Mouse (Mus musculus) adipocyte (in vitro differentiated cells): ENCODE measurements around the gene Supt16.

ENCODE experiments used
- DNase-seq: peaks from one replicate; pipeline ENCODE4 v3.0.0-alpha.2; 2016; ENCODE audit warnings: low spot score

The Supt16 gene

DNA sequence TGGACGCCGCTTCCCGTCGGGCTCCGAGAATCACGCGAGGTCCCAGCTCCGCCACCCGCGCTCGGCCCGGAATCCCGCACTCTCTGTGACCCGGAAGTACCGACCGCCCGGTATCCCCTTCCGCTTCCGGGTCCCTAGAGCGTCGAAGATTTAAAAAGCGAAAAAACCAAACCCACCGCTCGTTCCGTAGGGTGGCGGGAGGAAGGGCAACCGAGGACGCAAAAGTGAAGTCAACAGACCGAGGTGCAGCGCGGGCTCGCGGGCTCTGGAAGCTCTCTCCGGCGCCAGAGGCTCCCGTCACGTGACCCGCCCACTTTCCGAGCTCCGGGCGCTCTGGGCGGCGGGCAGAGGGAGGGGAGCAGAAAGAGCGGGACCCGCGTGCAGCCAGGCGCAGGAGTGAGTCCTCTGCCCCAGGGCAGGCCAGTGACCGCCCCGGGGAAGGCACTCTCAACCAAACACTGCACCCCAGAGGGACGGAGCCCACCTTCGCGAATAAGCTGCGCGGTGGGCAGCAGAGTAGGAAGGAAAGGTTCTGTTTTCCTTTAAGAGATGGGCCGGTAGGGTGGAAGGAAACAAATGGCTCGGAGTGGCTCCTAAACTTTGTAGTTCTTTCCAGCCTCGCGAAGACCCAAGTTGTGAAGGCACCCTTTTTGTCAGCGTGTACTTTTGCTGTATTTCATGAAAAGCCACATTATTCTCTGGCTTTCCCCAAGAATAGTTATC lies at the start of gene Supt16:
Supt16 (minus strand) TSS at position 261 of the 723 bp plus-strand sequence.
- DNase-seq = peak; percentile 89

DNA sequence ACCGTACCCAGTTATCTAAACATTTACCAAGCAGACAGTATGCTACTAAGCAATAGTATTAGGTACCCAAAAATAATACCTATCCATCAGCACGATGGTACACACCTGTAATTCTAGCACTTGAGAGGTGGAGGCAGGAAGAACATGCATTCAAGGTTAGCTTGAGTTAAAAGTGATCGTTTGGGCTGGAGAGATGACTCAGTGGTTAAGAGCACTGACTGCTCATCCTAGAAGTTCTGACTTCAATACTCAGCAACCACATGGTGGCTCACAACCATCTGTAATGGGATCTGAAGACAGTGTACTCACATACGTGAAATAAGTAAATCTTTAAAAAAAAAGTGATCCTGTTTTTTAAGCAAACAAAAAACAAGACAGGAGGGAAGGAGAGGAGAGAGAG lies 48.9 kb upstream of the Supt16 start:
- no peak for DNase-seq

DNA sequence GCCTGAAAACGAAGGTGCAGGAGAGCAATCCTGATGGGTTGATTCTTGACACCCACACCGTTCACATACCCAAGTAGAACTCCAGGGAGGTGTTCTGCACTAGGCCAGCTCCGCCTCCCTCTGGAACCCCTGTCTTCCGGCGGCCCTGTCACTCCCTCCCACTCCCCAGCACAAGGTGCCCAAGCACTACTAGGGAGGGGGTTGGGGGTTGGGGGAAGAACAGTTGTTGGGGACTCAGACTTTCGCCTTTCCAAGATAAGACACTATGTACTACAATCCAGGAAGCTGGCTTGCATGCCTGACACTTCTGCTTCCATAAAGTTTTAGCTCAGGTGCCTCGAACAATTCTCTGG lies 47.5 kb upstream of the Supt16 start:
- DNase-seq = no peak

DNA sequence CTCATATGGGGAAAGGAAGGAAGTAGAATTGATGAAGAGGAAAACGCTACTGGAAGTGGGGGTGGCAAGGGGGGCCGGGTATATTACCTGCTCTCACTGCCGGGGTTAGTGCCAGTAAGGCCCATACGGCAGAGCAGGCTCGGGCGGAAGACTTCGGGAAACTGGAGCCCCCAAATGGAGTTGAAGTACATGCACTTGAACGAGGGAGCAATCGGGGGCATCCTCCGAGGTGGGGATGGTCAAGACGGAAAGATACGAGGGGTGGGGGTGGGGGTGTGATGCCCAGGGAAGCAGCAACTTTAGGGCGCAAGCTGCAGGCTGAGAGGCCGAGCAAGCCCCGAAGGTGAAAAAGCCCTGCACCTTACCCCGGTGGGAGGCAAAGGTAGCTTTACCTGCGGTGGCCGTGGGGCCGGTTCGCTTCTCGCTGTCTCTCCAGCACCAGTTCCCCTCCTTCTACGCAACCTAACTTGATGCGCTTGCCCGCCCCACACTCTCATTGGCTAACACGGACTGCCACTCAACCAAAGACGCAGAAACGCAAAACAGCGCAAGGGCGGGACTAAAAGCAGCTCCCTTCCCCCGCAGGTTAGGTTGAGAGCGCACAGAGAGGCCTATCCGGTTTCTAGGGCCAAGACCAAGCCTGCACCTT lies 46.9 kb upstream of the Supt16 start:
- peak; percentile 100 for DNase-seq

DNA sequence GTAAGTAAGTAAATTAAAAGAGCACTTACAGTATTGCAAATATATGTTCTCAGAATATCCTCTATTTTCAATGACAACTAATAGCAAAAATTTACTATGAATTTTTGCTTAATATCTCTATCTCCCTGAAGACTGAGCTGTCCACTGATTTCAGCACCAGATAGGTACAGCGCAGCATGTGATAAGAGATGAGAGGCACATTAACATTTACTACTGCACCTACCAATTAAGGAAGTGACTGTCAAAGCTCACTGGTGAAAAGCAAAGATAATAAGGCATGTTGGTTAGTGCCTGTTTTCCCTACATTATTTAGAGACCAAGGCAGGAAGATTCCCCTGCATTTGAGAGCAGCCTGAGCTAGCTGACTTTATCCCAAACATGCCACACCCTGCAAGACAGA lies 39.0 kb upstream of the Supt16 start:
- DNase-seq = no peak

DNA sequence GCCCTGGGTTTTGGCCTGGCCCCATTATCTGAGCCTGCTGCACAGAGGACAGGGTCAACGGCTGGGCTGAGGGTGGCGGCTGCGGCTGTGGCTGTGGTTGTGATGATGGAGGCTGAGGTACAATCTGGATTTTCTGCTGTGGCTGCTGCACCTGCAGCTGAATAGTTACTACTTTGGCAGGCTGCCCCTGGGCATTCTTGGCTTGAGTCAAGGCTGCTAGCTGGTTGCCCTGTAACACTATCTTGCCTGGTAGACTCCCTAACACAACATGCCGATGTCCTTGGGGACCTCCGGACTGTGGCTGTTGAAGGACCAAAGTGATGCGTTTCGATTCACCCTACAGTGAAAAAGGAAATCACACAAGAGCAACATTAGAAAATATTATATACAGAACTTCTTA lies 37.9 kb upstream of the Supt16 start:
- no peak for DNase-seq

DNA sequence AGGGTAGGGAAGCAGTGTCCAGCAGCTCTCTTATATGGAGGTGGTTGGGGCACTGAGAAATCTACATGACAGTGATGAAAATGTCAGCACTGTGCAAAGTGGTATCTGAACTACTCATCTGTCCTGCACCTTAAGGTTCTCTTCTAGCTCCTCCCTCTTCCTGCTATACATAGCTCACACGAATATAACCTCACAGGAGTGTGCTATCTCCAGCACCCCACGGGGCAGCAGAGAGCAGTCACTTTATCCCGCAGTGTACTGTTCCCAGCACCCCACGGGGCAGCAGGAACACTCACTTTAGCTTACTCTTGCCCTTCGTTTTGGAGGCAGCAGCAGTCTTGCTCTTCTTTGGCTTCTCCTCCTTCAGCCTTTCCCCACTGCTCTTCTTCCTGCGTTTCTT lies 35.0 kb upstream of the Supt16 start:
- DNase-seq = no peak

DNA sequence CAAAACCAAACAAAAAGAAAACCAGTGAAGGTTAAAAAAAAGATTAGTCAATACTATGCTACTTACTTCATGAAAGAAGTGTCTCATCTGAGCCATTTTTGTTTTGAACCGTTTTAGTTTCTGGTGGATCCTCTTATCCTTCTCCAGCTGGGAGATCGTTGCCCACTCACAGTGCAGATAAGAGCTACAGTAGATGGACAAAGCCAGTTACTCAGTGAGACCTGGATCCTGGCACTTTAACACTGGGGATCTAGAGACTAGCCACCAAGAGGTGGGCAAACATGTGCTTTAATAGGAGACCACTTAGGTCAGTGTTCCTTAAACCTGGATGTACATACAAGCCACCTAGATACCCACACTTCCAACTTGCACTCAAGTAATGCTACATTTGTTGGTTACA lies 28.8 kb upstream of the Supt16 start:
- DNase-seq = no peak

DNA sequence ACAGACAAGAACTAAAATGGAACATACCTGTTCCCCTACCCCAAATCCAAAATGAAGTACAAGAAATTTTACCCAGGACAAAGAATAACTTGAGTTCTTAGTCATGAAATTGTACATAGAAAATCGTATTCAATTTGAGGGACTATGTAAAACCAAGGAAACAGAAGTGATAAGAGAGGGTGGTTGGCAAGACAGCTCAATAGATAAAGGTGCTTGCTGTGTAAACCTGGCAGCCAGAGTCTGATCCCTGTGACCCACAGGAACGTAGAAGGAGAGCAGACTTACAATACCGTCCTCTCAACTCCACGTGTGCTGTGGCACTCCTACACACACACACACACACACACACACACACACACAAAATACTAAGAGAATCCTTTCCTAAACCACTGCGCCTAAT lies 20.0 kb upstream of the Supt16 start:
- no peak for DNase-seq

DNA sequence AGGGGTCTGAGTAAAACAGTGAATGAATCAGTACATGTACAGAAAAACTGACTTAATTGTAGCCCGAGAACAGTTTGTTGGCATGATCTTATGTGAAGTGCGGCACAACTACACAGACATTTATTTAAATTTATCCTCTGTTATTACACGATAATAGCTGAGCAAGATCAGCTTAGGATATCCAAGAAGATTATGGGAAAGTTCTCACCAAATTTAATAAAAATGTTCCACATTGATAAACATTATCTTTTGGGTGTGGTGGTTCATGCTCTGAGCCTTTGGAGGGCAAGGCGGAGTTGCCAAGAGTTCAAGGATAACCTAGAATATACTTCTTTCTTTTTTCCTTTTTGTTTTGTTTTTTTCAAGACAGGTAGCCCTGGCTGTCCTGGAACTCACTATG lies 2.2 kb upstream of the Supt16 start:
- DNase-seq = no peak

DNA sequence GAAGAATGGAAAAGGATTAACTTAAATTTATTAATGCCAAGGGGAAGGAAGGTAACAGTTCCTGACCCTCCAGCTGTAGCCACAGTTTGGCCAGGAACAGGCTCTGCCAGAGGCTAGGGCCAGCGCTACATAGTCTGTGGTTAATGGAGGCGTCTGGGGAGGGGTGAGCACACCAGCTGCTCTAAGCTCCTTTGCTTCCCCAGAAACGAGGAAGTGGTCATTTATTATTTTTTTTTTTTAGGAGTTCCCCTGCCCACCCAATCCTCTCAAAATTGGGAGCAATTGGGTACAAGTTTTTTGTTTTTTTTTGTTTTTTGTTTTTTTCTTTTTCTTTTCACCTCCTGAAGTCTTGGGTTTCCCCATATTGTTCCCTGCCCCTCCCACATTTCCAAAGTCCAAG lies 925 bp upstream of the Supt16 start:
- no peak for DNase-seq

DNA sequence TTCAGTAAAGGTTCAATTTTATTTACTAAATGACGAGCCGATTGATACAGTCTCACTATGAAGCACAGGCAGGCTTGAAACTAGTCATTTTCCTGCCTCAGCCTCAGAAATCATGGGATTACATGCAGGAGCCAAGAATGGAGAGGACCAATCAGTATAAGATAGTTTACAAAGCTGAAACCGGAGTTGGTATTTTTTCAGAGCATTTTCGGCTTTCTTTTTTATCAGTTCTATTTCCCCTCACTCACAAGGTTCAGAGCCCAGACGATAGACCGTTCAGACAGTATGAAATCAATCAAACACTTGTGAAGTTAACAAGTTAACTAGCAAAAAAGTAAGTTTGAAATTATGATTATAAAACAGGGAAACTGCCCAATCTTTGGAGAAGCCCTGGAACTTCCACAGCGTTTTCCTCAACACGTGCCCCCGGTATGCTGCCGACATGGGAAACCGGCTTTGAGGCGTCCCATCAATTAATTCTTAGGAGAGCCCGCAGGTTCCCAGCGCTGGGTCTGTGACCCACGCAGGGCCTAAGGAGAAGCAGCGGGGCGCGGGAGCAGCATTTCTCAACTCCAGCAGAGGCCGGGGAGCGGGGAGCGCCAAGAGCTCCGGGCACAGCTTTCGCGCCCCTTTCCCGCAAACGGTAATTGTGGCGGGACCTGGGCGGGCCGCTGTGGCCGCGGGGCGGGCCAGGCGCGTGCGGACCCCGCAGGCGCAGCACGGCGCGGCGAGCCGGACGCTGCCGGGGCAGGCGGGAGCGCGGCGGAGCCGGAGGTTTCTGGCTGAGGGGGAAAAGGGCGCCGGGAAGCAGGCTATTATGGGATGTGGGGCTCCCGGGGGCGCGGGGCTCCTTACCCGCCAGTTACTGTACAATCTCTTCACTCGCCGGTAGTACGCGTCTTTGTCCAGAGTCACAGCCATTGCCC lies 723 bp downstream of the Supt16 start:
- DNase-seq = peak; percentile 43

DNA sequence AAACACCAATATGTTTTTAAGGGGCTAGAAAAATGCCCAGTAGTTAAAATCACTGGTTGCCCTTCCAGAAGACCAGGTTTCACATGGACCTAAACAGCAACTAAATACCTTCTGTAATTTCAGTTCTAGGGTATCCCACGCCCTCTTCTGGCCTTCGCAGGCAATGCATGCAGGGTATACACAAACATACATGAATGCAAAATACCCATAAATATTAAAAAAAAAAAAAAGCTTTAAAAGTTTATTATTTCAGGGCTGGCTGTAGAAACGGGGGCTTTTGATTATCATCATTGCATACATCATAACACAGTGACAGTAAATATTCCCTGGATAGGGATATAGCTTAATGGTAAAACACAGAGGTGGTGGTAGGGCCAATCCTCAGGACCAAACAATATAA lies 1.5 kb downstream of the Supt16 start:
- DNase-seq = peak; percentile 65

DNA sequence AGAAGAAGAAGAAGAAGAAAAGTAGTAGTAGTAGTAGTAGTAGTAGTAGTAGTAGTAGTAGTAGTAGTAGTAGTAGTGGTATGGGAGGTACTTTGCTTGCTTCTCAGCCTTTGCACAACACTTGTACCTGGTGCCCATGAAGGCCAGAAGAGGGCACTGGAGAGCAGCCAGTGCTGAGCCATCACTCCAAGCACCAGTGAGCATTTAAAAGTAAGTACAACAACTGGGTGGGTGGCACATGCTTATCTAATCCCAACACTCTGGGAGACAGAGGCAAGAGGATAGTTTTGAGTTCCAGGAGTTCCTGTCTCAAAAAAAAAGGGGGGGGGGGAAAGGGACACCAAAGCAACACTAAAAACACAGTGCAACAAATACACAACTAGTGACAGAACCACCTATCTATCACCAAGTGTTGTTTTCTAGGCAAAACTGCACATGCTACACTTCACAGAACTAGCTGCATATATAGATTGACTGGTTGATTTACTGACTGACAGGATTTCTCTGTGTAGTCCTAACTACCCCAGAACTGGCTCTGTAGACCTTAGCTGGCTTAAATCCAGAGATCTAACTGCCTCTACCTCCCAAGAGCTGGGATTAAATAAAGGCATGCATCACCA lies 6.4 kb downstream of the Supt16 start:
- peak; percentile 47 for DNase-seq

DNA sequence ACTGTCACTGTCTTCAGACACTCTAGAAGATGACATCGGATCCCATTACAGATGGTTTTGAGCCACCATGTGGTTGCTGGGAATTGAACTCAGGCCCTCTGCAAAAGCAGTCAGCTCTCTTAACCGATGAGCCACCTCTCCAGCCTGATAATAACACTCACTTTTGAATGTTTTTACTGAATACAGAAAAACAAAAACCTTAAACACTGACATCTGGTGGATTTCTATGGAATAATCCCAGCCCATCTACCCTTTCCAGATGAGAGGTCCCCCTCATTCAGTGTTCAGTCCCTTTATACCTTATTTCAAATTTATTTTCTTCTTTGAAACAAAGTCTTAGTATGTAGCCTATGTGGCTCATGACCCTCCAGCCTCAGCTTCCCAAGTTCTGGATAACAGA lies 7.7 kb downstream of the Supt16 start:
- DNase-seq = peak; percentile 30

DNA sequence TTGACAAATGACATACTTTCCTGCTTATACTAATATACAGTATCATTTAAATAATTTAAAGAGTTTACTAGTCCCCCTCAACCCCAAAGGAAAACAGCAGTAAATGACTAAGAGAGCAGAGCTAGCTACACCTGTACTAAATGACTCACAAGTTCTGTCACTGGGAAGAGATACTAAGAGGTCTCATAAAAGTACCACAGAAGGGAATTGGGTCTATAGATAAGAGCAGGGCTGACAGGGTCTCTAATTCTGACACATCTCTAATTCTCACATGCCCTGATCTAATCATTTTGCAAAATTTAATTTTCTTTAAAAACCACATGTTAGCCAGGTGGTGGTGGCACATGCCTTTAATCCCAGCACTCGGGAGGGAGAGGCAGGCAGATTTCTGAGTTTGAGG lies 8.4 kb downstream of the Supt16 start:
- DNase-seq = no peak

DNA sequence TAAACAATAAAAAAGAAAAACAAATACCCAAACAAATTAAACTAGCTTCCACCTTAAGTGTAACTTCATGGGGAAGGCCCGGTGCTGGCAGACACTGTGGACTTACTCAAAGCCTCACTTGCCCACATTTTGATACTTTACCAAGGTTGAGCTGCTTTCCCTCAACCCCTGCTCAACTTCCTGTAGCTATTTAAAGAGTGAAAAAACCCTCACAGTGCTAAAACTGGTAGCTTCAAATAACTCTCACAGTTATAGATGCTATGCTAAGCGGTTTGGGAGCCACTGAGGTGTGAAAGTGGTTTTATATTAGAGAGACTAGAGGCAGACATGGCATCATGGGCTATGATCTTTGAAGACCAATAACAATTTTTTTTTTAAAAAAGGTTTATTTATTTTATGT lies 30.6 kb downstream of the Supt16 start:
- no peak for DNase-seq

DNA sequence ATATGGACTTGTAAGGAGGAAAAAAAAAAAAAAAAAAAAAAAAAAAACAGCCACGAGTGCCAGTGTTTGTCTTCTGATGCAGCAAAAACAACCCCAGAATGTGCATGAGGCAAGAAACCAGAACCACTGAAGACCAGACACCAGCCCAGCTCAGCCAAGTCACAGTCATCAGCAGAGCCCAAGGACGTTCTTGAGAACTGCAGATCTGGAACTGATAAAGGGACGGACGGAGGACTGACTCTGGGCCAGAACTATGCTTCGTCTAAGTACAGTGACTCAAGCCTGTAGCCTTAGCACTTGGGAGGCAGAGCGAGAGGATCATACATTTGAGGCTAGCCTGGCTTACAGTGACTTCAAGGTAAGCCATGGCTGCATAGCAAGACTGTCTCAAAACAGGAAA lies 36.3 kb downstream of the Supt16 start:
- DNase-seq = no peak

DNA sequence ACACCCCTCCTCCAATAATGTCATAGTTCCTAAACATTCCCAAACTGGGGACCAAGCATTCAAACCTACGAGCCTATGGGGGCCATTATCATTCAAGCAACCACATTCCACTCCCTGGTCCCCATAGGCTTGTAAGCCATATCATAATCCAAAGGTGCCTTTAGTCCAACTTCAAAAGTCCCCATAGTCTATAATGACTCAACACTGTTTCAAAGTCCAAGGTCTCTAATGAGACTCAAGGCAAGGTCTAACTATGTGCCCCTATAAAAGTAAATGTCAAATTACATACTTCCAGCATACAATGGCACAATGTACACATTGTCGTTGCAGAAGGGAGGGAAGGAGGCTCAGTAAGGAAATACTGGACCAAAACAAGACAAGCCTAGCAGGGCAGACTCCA lies 42.2 kb downstream of the Supt16 start:
- DNase-seq = no peak

DNA sequence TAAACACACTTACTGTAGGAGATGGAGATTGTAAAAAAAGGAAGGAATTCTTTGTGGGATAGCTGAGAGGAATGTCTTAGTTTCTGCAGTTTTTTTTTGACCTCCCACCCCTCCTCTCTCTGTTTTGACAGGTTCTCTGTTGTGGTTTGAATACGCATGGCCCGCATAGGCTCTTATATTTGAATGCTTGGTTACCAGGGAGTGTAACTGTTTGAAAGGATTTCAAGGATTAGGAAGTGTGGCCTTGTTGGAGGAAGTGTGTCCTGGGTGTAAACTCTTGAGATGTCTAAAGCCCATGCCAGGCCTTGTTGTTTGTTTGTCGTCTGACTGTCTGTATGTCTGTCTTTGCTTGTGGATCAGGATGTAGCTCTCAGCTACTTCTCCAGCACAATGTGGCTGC lies 44.6 kb downstream of the Supt16 start:
- no peak for DNase-seq

DNA sequence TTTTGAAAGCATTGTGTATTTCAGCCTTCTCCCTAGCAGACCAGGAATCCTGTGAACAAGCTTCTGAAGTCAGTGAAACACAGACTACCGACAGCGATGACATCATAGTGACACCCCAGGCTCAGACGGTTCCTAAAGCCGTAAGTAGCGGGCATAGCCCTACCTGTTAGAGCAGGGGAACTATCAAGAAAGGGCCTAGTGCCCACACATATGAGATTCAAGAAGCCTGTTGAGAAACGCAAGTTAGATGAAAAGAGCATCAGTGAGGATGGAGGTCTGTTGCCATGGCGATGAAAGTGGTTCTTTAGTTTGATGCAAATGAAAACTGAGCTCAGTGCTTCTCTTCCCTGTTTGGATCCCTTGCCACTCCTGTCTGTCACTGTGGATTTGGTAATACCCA lies 45.0 kb downstream of the Supt16 start:
- no peak for DNase-seq

DNA sequence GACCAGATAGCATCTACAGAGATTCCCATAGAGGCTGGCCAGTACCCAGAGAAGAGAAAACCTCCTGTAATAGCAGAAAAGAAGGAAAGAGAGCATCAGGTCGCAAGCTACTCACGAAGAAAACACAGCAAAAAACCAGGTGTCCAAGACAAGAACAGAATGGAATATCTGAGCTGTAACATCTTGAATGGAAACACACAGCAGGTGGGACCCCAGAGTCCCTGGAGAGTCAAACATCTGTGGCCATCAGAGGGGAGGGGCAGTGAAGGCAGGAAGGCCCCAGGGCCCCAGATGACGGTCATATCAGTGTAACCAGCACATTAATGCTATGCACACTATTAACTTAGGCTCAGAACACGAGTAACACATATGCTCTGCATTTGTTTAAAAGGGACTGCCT lies 47.3 kb downstream of the Supt16 start:
- DNase-seq = no peak

DNA sequence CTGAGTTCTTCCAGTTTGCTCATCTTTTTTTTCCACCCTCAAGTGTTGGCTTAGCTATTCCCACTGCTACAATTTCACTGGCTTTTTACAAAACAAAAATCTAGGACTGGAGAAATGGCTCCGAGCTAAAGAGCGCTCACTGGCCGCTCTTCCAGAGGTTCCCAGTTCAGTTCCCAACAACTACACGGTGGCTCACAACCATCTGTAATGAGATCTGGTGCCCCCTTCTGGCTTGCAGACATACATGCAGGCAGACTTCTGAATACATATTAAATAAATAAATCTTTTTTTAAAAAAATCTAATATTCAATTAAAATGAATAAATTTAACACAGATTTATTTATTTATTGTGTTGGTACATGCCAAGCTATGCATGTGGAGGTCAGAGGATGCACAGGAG lies 50.7 kb downstream of the Supt16 start:
- DNase-seq = peak; percentile 19
